Mouse (Mus musculus): ENCODE data around the gene Zfp618.

The Zfp618 gene

GRCm38 (mm10) chr4:63068499-63069175 lies 103.3 kb downstream of the Zfp618 start:
- peak in 1 of 2 experiments; percentile 21 for DNase-seq

GRCm38 (mm10) chr4:63071413-63072260 lies 106.3 kb downstream of the Zfp618 start:
- peak; percentile 60 to 72 for DNase-seq

- no peak for DNase-seq
Measured at GRCm38 (mm10) chr4:63073139-63073538, 107.8 kb downstream of the Zfp618 start.

GRCm38 (mm10) chr4:63079159-63079558 lies 113.8 kb downstream of the Zfp618 start:
- peak in 1 of 2 experiments; percentile 56 for DNase-seq

- DNase-seq = peak; percentile 58 to 76
Measured at GRCm38 (mm10) chr4:63084473-63084889, 119.1 kb downstream of the Zfp618 start.

GRCm38 (mm10) chr4:63089484-63089883 lies 124.1 kb downstream of the Zfp618 start:
- DNase-seq = no peak

- DNase-seq = no peak
Measured at GRCm38 (mm10) chr4:63091151-63091550, 125.8 kb downstream of the Zfp618 start.

- DNase-seq = peak; percentile 73 to 75
Measured at GRCm38 (mm10) chr4:63097603-63098002, 132.2 kb downstream of the Zfp618 start.

- peak in 1 of 2 experiments; percentile 2 for DNase-seq
Measured at GRCm38 (mm10) chr4:63100478-63100877, 135.1 kb downstream of the Zfp618 start.

- no peak for DNase-seq
Measured at GRCm38 (mm10) chr4:63102025-63102424, 136.7 kb downstream of the Zfp618 start.

GRCm38 (mm10) chr4:63105651-63106050 lies 140.3 kb downstream of the Zfp618 start:
- DNase-seq = no peak

- DNase-seq = peak; percentile 85 to 86
Measured at GRCm38 (mm10) chr4:63118639-63119437, 153.5 kb downstream of the Zfp618 start.

- peak in 1 of 2 experiments; percentile 15 for DNase-seq
Measured at GRCm38 (mm10) chr4:63124861-63125466, 159.6 kb downstream of the Zfp618 start.

- DNase-seq = no peak
Measured at GRCm38 (mm10) chr4:63129891-63130624, 164.7 kb downstream of the Zfp618 start.

GRCm38 (mm10) chr4:63147268-63147667 lies 181.9 kb downstream of the Zfp618 start:
- DNase-seq = no peak

- DNase-seq = no peak
Measured at GRCm38 (mm10) chr4:63151127-63151526, 185.8 kb downstream of the Zfp618 start.

- peak in 1 of 2 experiments; percentile 12 for DNase-seq
Measured at GRCm38 (mm10) chr4:63154028-63154427, 188.7 kb downstream of the Zfp618 start.

GRCm38 (mm10) chr4:63154699-63155098 lies 189.3 kb downstream of the Zfp618 start, which contains the start of gene Ambp:
Ambp (minus strand) TSS chr4:63154799.
- peak in 1 of 2 experiments; percentile 10 for DNase-seq

- peak in 1 of 2 experiments; percentile 22 for DNase-seq
Measured at GRCm38 (mm10) chr4:63155596-63155995, 190.2 kb downstream of the Zfp618 start.

GRCm38 (mm10) chr4:63156726-63157634 lies 191.6 kb downstream of the Zfp618 start:
- DNase-seq = peak; percentile 72 to 88

Measured in kidney, postnatal 25 days (tissue).